Mouse (Mus musculus) T-cell, adult 2 months (primary cell): Measurements from ENCODE around the gene Ccdc28a.

Experiments
- DNase-seq: peaks from one replicate; pipeline ENCODE4 v3.0.0; 2022; ENCODE audit warnings: low spot score

Gene Ccdc28a

DNA sequence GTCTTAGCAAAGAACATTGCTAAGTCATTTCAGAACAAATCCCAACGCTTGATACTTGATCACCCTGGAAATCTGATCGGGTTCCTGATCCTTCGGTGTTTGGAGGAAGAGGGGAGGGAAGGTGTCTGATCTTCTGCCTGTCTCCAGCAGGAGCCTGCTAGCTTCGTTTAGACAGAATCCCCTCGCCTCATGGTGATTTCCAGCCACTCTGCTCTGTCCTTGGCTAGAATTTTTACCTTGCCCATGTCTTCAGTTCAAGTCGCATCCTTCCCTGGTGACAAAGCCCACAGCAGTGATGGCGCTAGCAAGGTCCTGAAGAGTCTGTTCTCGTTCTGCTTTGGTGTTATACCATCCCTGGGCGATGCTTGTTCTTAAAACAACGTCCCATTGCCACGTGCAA is 40.6 kb downstream of the Ccdc28a start:
- DNase-seq, result no peak

DNA sequence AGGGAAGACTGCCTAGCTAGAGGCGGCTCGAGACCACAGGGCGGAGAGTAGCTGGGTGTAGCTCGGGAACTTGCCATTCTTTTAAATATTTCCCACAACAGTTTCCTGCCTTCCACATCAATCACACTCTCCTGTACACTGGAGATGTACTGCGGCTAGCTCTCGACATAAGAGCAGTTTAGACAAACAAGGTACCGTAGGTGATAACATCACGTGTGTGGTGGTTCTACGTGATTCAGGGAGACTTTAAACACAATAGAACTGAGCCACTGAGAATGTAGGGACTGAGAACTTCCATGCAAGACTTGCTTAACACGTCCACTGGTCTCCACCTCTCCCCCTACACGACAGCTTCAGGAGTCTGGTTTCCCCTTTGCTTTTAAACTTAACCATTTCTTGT is 41.6 kb downstream of the Ccdc28a start:
- peak; percentile 79 for DNase-seq

DNA sequence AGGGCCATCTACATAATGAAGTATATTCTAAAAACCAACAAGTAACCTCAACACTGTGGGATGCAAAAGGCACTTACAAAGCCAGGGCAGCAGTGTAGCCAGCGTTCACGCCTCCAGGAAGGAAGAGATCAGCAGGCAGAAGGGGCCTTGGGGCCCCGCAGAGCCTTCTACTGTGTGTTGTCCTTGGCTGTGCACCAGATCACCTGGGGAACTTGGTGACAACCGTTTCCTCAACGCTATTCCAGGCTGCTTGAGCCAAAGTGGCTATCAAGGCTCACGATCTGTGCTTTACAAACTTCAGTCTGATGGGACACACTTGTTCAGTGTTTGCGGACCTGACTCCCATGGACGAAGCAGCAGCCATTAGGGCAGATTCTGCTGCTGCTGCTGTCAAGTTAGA is 43.1 kb downstream of the Ccdc28a start:
- DNase-seq, result no peak

DNA sequence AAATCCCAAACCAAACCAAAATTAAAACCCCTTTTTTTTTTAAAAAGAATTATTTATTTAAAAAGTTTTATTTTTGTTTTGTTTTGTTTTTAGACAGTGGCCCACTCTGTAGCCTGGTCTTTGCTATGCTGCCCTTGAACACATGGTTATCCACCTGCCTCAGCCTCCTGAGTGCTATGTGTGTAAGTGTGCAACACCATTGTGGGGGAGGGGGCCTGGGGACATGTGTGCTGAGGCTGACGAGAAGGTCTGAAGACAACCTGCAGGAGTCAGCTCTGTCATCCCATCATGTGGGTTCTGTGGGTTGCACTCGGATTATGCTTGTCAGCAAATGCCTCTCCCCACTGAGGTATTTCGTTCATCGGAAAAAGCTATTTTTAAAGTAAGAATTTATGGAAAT is 45.3 kb downstream of the Ccdc28a start:
- DNase-seq, result no peak

DNA sequence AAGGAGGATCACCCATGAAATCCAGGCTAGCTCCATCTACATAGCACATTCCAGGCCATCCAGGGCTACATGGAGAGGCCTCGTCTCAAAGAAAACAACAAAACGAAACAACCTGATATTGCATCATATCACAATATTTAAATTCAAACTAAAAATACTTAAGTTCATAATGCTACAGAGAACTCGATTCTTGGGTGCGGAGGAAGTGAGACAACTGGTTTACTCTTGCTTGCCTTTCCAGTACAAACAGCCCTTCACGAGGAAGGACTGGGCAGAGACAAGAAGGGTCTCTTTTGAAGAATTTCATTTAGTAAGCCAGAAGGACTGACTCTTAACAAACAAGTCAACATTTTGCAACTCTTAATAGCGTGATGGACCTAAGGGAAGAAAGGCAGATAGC is 46.2 kb downstream of the Ccdc28a start:
- DNase-seq, result no peak

DNA sequence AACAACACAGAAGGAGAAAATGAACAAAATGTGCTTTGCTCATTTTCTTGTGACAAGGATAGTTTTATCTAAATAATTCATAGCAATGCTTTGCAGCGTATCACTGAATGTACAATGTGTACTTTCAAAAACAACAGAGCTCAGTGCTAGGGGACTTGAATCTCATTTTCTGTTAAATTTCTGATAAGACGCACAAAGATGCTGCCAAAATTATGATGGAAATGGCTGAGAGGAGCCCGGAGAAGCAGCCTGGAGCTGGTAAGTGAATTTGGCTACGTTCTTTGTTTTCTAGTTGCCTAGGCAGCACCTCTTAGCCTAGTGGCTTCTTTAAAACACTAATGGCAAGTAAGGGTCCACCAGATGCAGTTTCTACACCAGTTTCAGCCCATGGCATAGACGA is 52.6 kb downstream of the Ccdc28a start:
- DNase-seq, result no peak

DNA sequence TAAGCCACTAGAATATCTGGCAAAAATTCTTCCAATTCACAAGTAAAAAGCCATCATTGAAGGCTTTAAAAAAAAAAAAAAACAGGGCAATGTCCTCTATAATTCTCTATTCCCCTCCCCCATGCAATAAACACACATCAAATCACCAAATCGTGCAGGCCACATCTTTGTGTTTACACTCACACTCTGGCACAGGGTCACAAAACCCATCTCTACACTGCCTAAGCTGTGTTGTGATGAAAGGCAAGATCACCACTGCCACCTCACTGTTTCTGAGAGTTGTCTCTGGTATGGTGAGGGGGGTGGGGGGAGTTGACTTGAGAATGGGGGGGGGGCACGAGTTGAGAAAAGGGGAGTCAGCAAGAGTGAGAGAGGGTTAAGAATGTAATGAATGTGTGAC is 57.5 kb downstream of the Ccdc28a start:
- DNase-seq, result no peak

DNA sequence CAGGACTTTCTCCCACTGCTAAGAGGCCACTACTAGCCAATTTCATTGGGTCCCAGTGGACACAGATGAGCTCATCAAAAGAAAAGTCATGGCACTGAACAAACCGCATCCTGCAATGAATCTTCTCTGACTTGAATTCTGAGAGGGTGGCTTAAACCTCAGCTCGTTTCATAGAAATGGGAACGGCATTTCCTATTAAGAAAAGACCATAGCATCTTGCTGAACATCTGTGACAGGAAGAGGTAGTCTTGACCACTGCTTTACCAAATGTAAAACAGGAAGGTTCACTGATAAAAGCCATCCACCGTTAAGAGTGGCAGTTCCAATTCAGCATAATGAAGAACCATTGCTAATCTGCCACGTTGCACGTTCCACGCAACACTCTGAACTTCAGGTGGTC is 58.1 kb downstream of the Ccdc28a start:
- DNase-seq, result no peak

DNA sequence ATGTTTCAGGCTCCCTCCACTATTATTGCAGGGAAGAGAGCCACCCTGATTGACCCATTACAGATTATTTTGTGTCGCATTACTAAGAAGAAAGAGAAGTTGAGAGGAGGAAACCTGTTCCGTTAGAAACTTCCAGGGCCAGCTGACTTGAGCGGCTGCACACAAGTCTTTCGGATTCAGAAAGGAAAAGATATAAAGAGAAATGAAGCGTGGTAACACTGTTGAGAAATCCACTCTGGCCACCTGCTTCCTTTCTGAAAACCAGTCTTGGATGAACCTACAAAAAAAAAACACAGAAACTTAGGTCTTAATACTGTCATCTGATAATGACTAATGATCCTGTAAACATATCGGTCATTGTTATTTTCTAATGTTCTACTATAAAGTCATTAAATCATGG is 59.7 kb downstream of the Ccdc28a start:
- DNase-seq, result no peak
